Mouse (Mus musculus) bone marrow macrophage, adult 2 months (primary cell): ENCODE measurements around the gene Nlrp4f.
A peak's percentile ranks its signal among the peaks of the same experiment; 100 is the strongest.

Source experiments
- CTCF ChIP-seq: IDR thresholded peaks from 2 replicates; pipeline ENCODE4 v1.5.1; 2012; ENCODE audit warnings: low read depth, mild to moderate bottlenecking, low read length, moderate library complexity
- POLR2A ChIP-seq: IDR thresholded peaks from 2 replicates; pipeline ENCODE4 v1.6.1; 2012; ENCODE audit warnings: mild to moderate bottlenecking, low read depth, low read length, borderline replicate concordance

- TF ChIP-seq CTCF: no peak
- TF ChIP-seq POLR2A: peak; percentile 17; the same call in 1 of the 2 replicates
Measured at GRCm38 (mm10) chr13:65240509-65241098, 34.8 kb upstream of the Nlrp4f start.
